Mouse (Mus musculus) megakaryocyte, adult 5-6 weeks (primary cell): ENCODE measurements around the gene Gtf2i. TPM values are rescaled to one million over a fixed set of nuclear protein-coding genes. Genes with fewer than 3 reads are reported as not detected.
A peak's percentile ranks its signal among the peaks of the same experiment; 100 is the strongest.

Experiments used
- ATAC-seq: 2 replicates; pipeline ENCODE4 v1.8.0; 2016; ENCODE audit warnings: mild to moderate bottlenecking, inconsistent platforms; ENCODE audit not compliant: poor library complexity, severe bottlenecking
- total RNA-seq, 2 experiments: library from RNA; stranded (forward) in 1 of 2; stranded (reverse) in 1 of 2; fragments of 153-499, 151-499 nt in 1 of 2; fragments of 221-1000, 200-1000 nt in 1 of 2; gene quantifications; 2 replicates each; pipeline versions ENCODE4 v1.2.3 to v1.2.4; 2015 to 2017

Gtf2i gene
- total RNA-seq, 2 experiments from 2014 or later = 15.5 to 24.8 TPM

GRCm38 (mm10) chr5:134221708-134222150, 92.8 kb downstream of the Gtf2i start:
- ATAC-seq = no peak

GRCm38 (mm10) chr5:134221278-134221677, 93.3 kb downstream of the Gtf2i start:
- no peak for ATAC-seq

- ATAC-seq = no peak
Observed at GRCm38 (mm10) chr5:134217900-134218299, 96.7 kb downstream of the Gtf2i start.

GRCm38 (mm10) chr5:134214021-134214806, 100.3 kb downstream of the Gtf2i start:
- peak; percentile 79 for ATAC-seq

GRCm38 (mm10) chr5:134209931-134210554, 104.5 kb downstream of the Gtf2i start:
- ATAC-seq = no peak

GRCm38 (mm10) chr5:134206721-134207120, 107.8 kb downstream of the Gtf2i start:
- no peak for ATAC-seq

GRCm38 (mm10) chr5:134193664-134194063, 120.9 kb downstream of the Gtf2i start:
- ATAC-seq = peak; percentile 43

GRCm38 (mm10) chr5:134188571-134188970, 126.0 kb downstream of the Gtf2i start:
- ATAC-seq = no peak

Other genes with a start within 250 kb of the Gtf2i start
- gene Castor2, start 215.0 kb downstream of the Gtf2i start, total RNA-seq (2015) = 5.7 and 7.2 TPM in 2 replicates
- gene Castor2, start 215.0 kb downstream of the Gtf2i start, total RNA-seq (2017) = 2.1 TPM in 2 replicates
- gene Rcc1l, start 138.0 kb downstream of the Gtf2i start, total RNA-seq (2015) = 2.9 and 3.4 TPM in 2 replicates
- 1.8 and 2.1 TPM in 2 replicates for gene Rcc1l, start 138.0 kb downstream of the Gtf2i start, total RNA-seq (2017)
- gene Gtf2ird2, start 130.7 kb downstream of the Gtf2i start, total RNA-seq (2015) = 2.7 and 4.4 TPM in 2 replicates
- 2.5 and 3.2 TPM in 2 replicates for gene Gtf2ird2, start 130.7 kb downstream of the Gtf2i start, total RNA-seq (2017)
- gene Ncf1, start 85.1 kb downstream of the Gtf2i start, total RNA-seq (2015) = 284 and 306 TPM in 2 replicates
- gene Ncf1, start 85.1 kb downstream of the Gtf2i start, total RNA-seq (2017) = 339 and 371 TPM in 2 replicates
- 4.9 and 5.7 TPM in 2 replicates for gene Gtf2ird1, start 142.0 kb upstream of the Gtf2i start, total RNA-seq (2015)
- 4.4 and 8.7 TPM in 2 replicates for gene Gtf2ird1, start 142.0 kb upstream of the Gtf2i start, total RNA-seq (2017)
- 1.8 and 1.9 TPM in 2 replicates for gene Clip2, start 237.7 kb upstream of the Gtf2i start, total RNA-seq (2015)
- 3.7 and 6.7 TPM in 2 replicates for gene Clip2, start 237.7 kb upstream of the Gtf2i start, total RNA-seq (2017)
- gene Syna, start 245.4 kb upstream of the Gtf2i start, total RNA-seq (2015) = not detected in 2 replicates
- gene Syna, start 245.4 kb upstream of the Gtf2i start, total RNA-seq (2017) = not detected in 2 replicates